Mouse (Mus musculus): ENCODE results near the gene Pga5.

DNA sequence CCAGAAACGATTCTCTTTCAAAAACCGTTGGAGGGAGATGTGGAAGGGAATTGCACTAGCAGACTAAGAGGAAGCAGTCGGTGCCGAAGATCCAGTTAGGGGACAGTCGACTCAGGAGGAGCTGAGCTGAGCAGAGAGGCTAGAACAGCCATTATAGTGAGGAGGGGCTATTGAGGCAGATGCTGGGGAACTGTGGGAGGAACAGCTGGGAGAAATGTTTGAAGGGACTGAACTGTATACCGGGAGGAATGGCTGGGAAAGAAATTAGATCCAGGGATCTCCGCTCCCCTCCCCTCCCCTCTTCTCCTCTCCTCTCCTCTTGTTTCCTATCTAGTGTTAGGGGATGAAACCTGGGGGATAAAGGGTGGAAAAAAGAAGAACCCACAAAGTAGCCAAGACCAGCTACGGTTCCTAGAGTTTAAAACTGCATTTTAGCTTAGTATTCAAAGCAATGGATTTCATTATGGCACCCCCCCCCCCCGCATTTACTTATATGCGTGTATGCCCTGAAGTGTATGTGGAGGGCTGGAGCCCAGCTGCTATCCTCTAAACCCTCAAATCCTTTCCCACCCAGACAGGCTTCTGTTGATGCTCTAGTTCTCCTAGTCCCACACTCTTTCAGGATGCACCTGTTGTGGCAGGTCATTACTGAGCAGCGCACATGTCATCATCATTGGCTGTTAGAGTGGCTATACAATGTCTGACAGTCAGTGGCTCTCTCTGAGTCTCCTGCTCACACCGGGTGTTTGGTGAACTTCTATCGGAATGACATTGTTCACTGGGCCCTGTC lies 37.1 kb downstream of the Pga5 start:
- TF ChIP-seq POLR2A (IDR thresholded peaks at IDR 0.05; ENCODE audit: borderline replicate concordance, control insufficient read depth, low read depth, low read length) (no peak), CTCF (IDR thresholded peaks at IDR 0.05; ENCODE audit: control insufficient read depth, insufficient read depth, low read length) (no peak)

All from bone marrow, adult 2 months (tissue).